Mouse (Mus musculus): ENCODE measurements around the gene Rtkn2. TPM values are rescaled to one million over a fixed set of nuclear protein-coding genes. Genes with fewer than 3 reads are reported as not detected.

The Rtkn2 gene
- polyA plus RNA-seq, 1 experiment from 2014 or later = 1.3 TPM

GRCm38 (mm10) chr10:68060590-68061248, 81.3 kb downstream of the Rtkn2 start:
- WGBS (ENCODE audit: insufficient replicate concordance) = 60% methylated on average over 16 of the region's 16 CpGs
- Histone ChIP-seq H3K4me2 (no peak overlapping the region), H3K9ac (no peak overlapping the region), H3K4me1 (replicated peaks) (no peaks in the 10 kb centered on the region), H3K27ac (replicated peaks) (no peak overlapping the region), H3K4me3 (replicated peaks) (no peak overlapping the region), H3K27me3 (no peaks in the 10 kb centered on the region), H3K36me3 (replicated peaks) (no peaks in the 10 kb centered on the region), H3K9me3 (replicated peaks) (no peaks in the 10 kb centered on the region)
- ATAC-seq (ENCODE audit: insufficient read depth) = no peak

GRCm38 (mm10) chr10:68061249-68061615, 81.9 kb downstream of the Rtkn2 start:
- Histone ChIP-seq H3K4me1 (replicated peaks) (no peaks in the 10 kb centered on the region), H3K4me3 (replicated peaks) (no peak overlapping the region), H3K9ac (no peak overlapping the region), H3K9me3 (replicated peaks) (no peaks in the 10 kb centered on the region), H3K4me2 (no peak overlapping the region), H3K36me3 (replicated peaks) (no peaks in the 10 kb centered on the region), H3K27me3 (no peaks in the 10 kb centered on the region), H3K27ac (replicated peaks) (no peak overlapping the region)
- no peak for ATAC-seq (ENCODE audit: insufficient read depth)
- 71% methylated on average over 8 of the region's 8 CpGs for WGBS (ENCODE audit: insufficient replicate concordance)

GRCm38 (mm10) chr10:68063806-68064545, 84.6 kb downstream of the Rtkn2 start:
- no peak overlapping the region for H3K4me2 ChIP-seq
- 51% methylated on average over 8 of the region's 8 CpGs for WGBS (ENCODE audit: insufficient replicate concordance)

GRCm38 (mm10) chr10:68064571-68064970, 85.2 kb downstream of the Rtkn2 start:
- no peak overlapping the region for H3K4me2 ChIP-seq
- no peak overlapping the region for H3K9ac ChIP-seq
- no peak overlapping the region for H3K4me3 ChIP-seq (replicated peaks)
- no peaks in the 10 kb centered on the region for H3K27me3 ChIP-seq
- no peak for ATAC-seq (ENCODE audit: insufficient read depth)
- WGBS (ENCODE audit: insufficient replicate concordance) = 79% methylated on average over 10 of the region's 10 CpGs
- H3K36me3 ChIP-seq (replicated peaks) = no peaks in the 10 kb centered on the region
- no peaks in the 10 kb centered on the region for H3K9me3 ChIP-seq (replicated peaks)
- H3K27ac ChIP-seq (replicated peaks) = no peak overlapping the region
- no peaks in the 10 kb centered on the region for H3K4me1 ChIP-seq (replicated peaks)

More at GRCm38 (mm10) chr10:68063806-68064545, 84.6 kb downstream of the Rtkn2 start:
- Histone ChIP-seq H3K9me3 (replicated peaks) (no peaks in the 10 kb centered on the region), H3K27me3 (no peaks in the 10 kb centered on the region), H3K4me3 (replicated peaks) (no peak overlapping the region), H3K4me1 (replicated peaks) (no peaks in the 10 kb centered on the region), H3K9ac (no peak overlapping the region), H3K27ac (replicated peaks) (no peak overlapping the region), H3K36me3 (replicated peaks) (no peaks in the 10 kb centered on the region)
- no peak for ATAC-seq (ENCODE audit: insufficient read depth)

- Histone ChIP-seq H3K27ac (replicated peaks) (no peak overlapping the region), H3K36me3 (replicated peaks) (no peaks in the 10 kb centered on the region), H3K4me1 (replicated peaks) (no peaks in the 10 kb centered on the region), H3K27me3 (no peaks in the 10 kb centered on the region), H3K4me3 (replicated peaks) (no peak overlapping the region), H3K9me3 (replicated peaks) (no peaks in the 10 kb centered on the region), H3K9ac (no peak overlapping the region), H3K4me2 (no peak overlapping the region)
- 61% methylated on average over 5 of the region's 5 CpGs for WGBS (ENCODE audit: insufficient replicate concordance)
- no peak for ATAC-seq (ENCODE audit: insufficient read depth)
Measured at GRCm38 (mm10) chr10:68066173-68066572, 86.8 kb downstream of the Rtkn2 start.

GRCm38 (mm10) chr10:68067961-68068360, 88.6 kb downstream of the Rtkn2 start:
- no peak overlapping the region for H3K4me2 ChIP-seq
- H3K27ac ChIP-seq (replicated peaks) = no peak overlapping the region
- H3K36me3 ChIP-seq (replicated peaks) = no peaks in the 10 kb centered on the region
- H3K9ac ChIP-seq = no peak overlapping the region
- no peaks in the 10 kb centered on the region for H3K9me3 ChIP-seq (replicated peaks)
- WGBS (ENCODE audit: insufficient replicate concordance) = 59% methylated on average over 5 of the region's 5 CpGs
- no peaks in the 10 kb centered on the region for H3K4me1 ChIP-seq (replicated peaks)
- H3K27me3 ChIP-seq = no peaks in the 10 kb centered on the region
- no peak for ATAC-seq (ENCODE audit: insufficient read depth)
- H3K4me3 ChIP-seq (replicated peaks) = no peak overlapping the region

GRCm38 (mm10) chr10:68068426-68068825, 89.1 kb downstream of the Rtkn2 start:
- Histone ChIP-seq H3K4me1 (replicated peaks) (no peaks in the 10 kb centered on the region), H3K9ac (no peak overlapping the region), H3K36me3 (replicated peaks) (no peaks in the 10 kb centered on the region), H3K27me3 (no peaks in the 10 kb centered on the region), H3K4me3 (replicated peaks) (no peak overlapping the region), H3K9me3 (replicated peaks) (no peaks in the 10 kb centered on the region), H3K4me2 (no peak overlapping the region), H3K27ac (replicated peaks) (no peak overlapping the region)
- WGBS (ENCODE audit: insufficient replicate concordance) = 67% methylated on average over 8 of the region's 8 CpGs
- ATAC-seq (ENCODE audit: insufficient read depth) = no peak

- ATAC-seq (ENCODE audit: insufficient read depth) = no peak
- Histone ChIP-seq H3K27ac (replicated peaks) (no peak overlapping the region), H3K4me1 (replicated peaks) (0 out of 2 replicates have a peak, but pooled peaks cover 3% of the 10 kb centered on the region), H3K4me2 (no peak overlapping the region), H3K36me3 (replicated peaks) (no peaks in the 10 kb centered on the region), H3K9me3 (replicated peaks) (no peaks in the 10 kb centered on the region), H3K27me3 (no peaks in the 10 kb centered on the region), H3K4me3 (replicated peaks) (no peak overlapping the region), H3K9ac (no peak overlapping the region)
- 60% methylated on average over 7 of the region's 7 CpGs for WGBS (ENCODE audit: insufficient replicate concordance)
Measured at GRCm38 (mm10) chr10:68071041-68071440, 91.7 kb downstream of the Rtkn2 start.

- 86% methylated on average over 4 of the region's 4 CpGs for WGBS (ENCODE audit: insufficient replicate concordance)
- Histone ChIP-seq H3K4me3 (replicated peaks) (no peak overlapping the region), H3K9ac (no peak overlapping the region), H3K27ac (replicated peaks) (no peak overlapping the region), H3K4me1 (replicated peaks) (0 out of 2 replicates have a peak, but pooled peaks cover 3% of the 10 kb centered on the region), H3K9me3 (replicated peaks) (no peaks in the 10 kb centered on the region), H3K27me3 (no peaks in the 10 kb centered on the region), H3K4me2 (no peak overlapping the region), H3K36me3 (replicated peaks) (no peaks in the 10 kb centered on the region)
- ATAC-seq (ENCODE audit: insufficient read depth) = no peak
Measured at GRCm38 (mm10) chr10:68072626-68073025, 93.3 kb downstream of the Rtkn2 start.

GRCm38 (mm10) chr10:68074291-68074690, 94.9 kb downstream of the Rtkn2 start:
- H3K27ac ChIP-seq (replicated peaks) = no peak overlapping the region
- H3K9ac ChIP-seq = no peak overlapping the region
- H3K4me2 ChIP-seq = no peak overlapping the region
- 76% methylated on average over 12 of the region's 12 CpGs for WGBS (ENCODE audit: insufficient replicate concordance)
- H3K36me3 ChIP-seq (replicated peaks) = no peaks in the 10 kb centered on the region
- 0 out of 2 replicates have a peak, but pooled peaks cover 3% of the 10 kb centered on the region for H3K4me1 ChIP-seq (replicated peaks)
- no peak overlapping the region for H3K4me3 ChIP-seq (replicated peaks)
- no peaks in the 10 kb centered on the region for H3K27me3 ChIP-seq
- no peak for ATAC-seq (ENCODE audit: insufficient read depth)
- H3K9me3 ChIP-seq (replicated peaks) = no peaks in the 10 kb centered on the region

- H3K4me1 ChIP-seq (replicated peaks) = 0 out of 2 replicates have a peak, but pooled peaks cover 3% of the 10 kb centered on the region
- no peaks in the 10 kb centered on the region for H3K9me3 ChIP-seq (replicated peaks)
- no peaks in the 10 kb centered on the region for H3K27me3 ChIP-seq
- no peak overlapping the region for H3K4me2 ChIP-seq
- H3K36me3 ChIP-seq (replicated peaks) = no peaks in the 10 kb centered on the region
- H3K27ac ChIP-seq (replicated peaks) = no peak overlapping the region
- no peak for ATAC-seq (ENCODE audit: insufficient read depth)
- 31% methylated on average over 5 of the region's 5 CpGs for WGBS (ENCODE audit: insufficient replicate concordance)
- no peak overlapping the region for H3K4me3 ChIP-seq (replicated peaks)
- H3K9ac ChIP-seq = no peak overlapping the region
Measured at GRCm38 (mm10) chr10:68075181-68075580, 95.8 kb downstream of the Rtkn2 start.

Data from liver, embryonic 15.5 days (tissue).